Mouse (Mus musculus) ovary, postnatal 36 days (tissue): ENCODE measurements around the gene Olfr520.
"Not testable (repeated sequence)": the region's sequence is repeated elsewhere in the genome, so short reads cannot be mapped to it uniquely, and the experiment has no call there.

Experiments
- DNase-seq: peaks from one replicate; pipeline ENCODE4 v3.0.0; 2022; ENCODE audit warnings: low spot score, mixed read lengths

Gene Olfr520

GRCm38 (mm10) chr7:99729973-99730372 is at the start of gene Olfr520:
TSS of gene Olfr520 (plus strand) at chr7:99730273.
- no peak for DNase-seq

GRCm38 (mm10) chr7:99680771-99681170 is 49.3 kb upstream of the Olfr520 start:
- no peak for DNase-seq

GRCm38 (mm10) chr7:99684086-99684485 is 46.0 kb upstream of the Olfr520 start:
- DNase-seq = no peak

- DNase-seq = no peak
These were observed 39.3 kb upstream of the Olfr520 start for GRCm38 (mm10) chr7:99690819-99691218.

- no peak for DNase-seq
These were observed 37.7 kb upstream of the Olfr520 start for GRCm38 (mm10) chr7:99692396-99692795.

- DNase-seq = no peak
These were observed 36.7 kb upstream of the Olfr520 start for GRCm38 (mm10) chr7:99693387-99693786.

- no peak for DNase-seq
These were observed 36.1 kb upstream of the Olfr520 start for GRCm38 (mm10) chr7:99693976-99694375.

- DNase-seq = not testable (repeated sequence)
These were observed 35.6 kb upstream of the Olfr520 start for GRCm38 (mm10) chr7:99694424-99694823.

GRCm38 (mm10) chr7:99695471-99696057 is 34.5 kb upstream of the Olfr520 start:
- DNase-seq = no peak

GRCm38 (mm10) chr7:99698576-99698975 is 31.5 kb upstream of the Olfr520 start:
- DNase-seq = no peak

GRCm38 (mm10) chr7:99699106-99699505 is 31.0 kb upstream of the Olfr520 start:
- DNase-seq = no peak

GRCm38 (mm10) chr7:99699709-99700151 is 30.3 kb upstream of the Olfr520 start:
- DNase-seq = peak; percentile 59

GRCm38 (mm10) chr7:99700641-99701040 is 29.4 kb upstream of the Olfr520 start:
- DNase-seq = no peak

- DNase-seq = peak; percentile 36
These were observed 27.9 kb upstream of the Olfr520 start for GRCm38 (mm10) chr7:99702201-99702600.

- no peak for DNase-seq
These were observed 25.1 kb upstream of the Olfr520 start for GRCm38 (mm10) chr7:99704736-99705519.

- DNase-seq = no peak
These were observed 23.6 kb upstream of the Olfr520 start for GRCm38 (mm10) chr7:99706341-99707037.

GRCm38 (mm10) chr7:99707038-99707595 is 23.0 kb upstream of the Olfr520 start:
- peak; percentile 36 for DNase-seq

- DNase-seq = no peak
These were observed 22.4 kb upstream of the Olfr520 start for GRCm38 (mm10) chr7:99707671-99708070.

- peak; percentile 31 for DNase-seq
These were observed 21.8 kb upstream of the Olfr520 start for GRCm38 (mm10) chr7:99708301-99708721.

GRCm38 (mm10) chr7:99708750-99709149 is 21.3 kb upstream of the Olfr520 start:
- DNase-seq = no peak

- DNase-seq = no peak
These were observed 20.1 kb upstream of the Olfr520 start for GRCm38 (mm10) chr7:99709992-99710391.

- peak; percentile 60 for DNase-seq
These were observed 19.6 kb upstream of the Olfr520 start for GRCm38 (mm10) chr7:99710476-99710875.
